Mouse (Mus musculus): ENCODE measurements around the gene Cpsf6. TPM values are rescaled to one million over a fixed set of nuclear protein-coding genes. Genes with fewer than 3 reads are reported as not detected.

Gene Cpsf6
- total RNA-seq, 2 experiments from 2014 or later = 116 to 120 TPM

- Histone ChIP-seq H3K4me3 (no peak overlapping the region), H3K27ac (no peak overlapping the region)
- intact Hi-C loops (cut with DNase I) = no loop called here
- no peak for DNase-seq (ENCODE audit: extremely low spot score in 1 of 2, low spot score in 2 of 2)
- no peak for TF ChIP-seq CTCF (IDR thresholded peaks at IDR 0.05)
Measured at GRCm38 (mm10) chr10:117411716-117412473, 32.1 kb upstream of the Cpsf6 start.

GRCm38 (mm10) chr10:117411131-117411530 lies 31.3 kb upstream of the Cpsf6 start:
- H3K27ac ChIP-seq = no peak overlapping the region
- no peak overlapping the region for H3K4me3 ChIP-seq
- no peak for DNase-seq (ENCODE audit: extremely low spot score in 1 of 2, low spot score in 2 of 2)
- intact Hi-C loops (cut with DNase I) = no loop called here
- TF ChIP-seq CTCF (IDR thresholded peaks at IDR 0.05) = no peak

- Histone ChIP-seq H3K4me3 (no peak overlapping the region), H3K27ac (no peak overlapping the region)
- no peak for TF ChIP-seq CTCF (IDR thresholded peaks at IDR 0.05)
- intact Hi-C loops (cut with DNase I) = no loop called here
- DNase-seq (ENCODE audit: extremely low spot score in 1 of 2, low spot score in 2 of 2) = no peak
Measured at GRCm38 (mm10) chr10:117410481-117411048, 30.8 kb upstream of the Cpsf6 start.

- Histone ChIP-seq H3K4me3 (no peak overlapping the region), H3K27ac (no peak overlapping the region)
- DNase-seq (ENCODE audit: extremely low spot score in 1 of 2, low spot score in 2 of 2) = no peak
- TF ChIP-seq CTCF (IDR thresholded peaks at IDR 0.05) = no peak
- intact Hi-C loops (cut with DNase I) = no loop called here
Measured at GRCm38 (mm10) chr10:117409373-117410354, 29.8 kb upstream of the Cpsf6 start.

GRCm38 (mm10) chr10:117408545-117409372 lies 28.9 kb upstream of the Cpsf6 start:
- intact Hi-C loops (cut with DNase I) = no loop called here
- Histone ChIP-seq H3K4me3 (no peak overlapping the region), H3K27ac (no peak overlapping the region)
- no peak for TF ChIP-seq CTCF (IDR thresholded peaks at IDR 0.05)
- DNase-seq (ENCODE audit: extremely low spot score in 1 of 2, low spot score in 2 of 2) = no peak

GRCm38 (mm10) chr10:117407734-117408288 lies 28.0 kb upstream of the Cpsf6 start:
- no peak for TF ChIP-seq CTCF (IDR thresholded peaks at IDR 0.05)
- Histone ChIP-seq H3K4me3 (no peak overlapping the region), H3K27ac (no peak overlapping the region)
- DNase-seq (ENCODE audit: extremely low spot score in 1 of 2, low spot score in 2 of 2) = no peak
- intact Hi-C loops (cut with DNase I) = no loop called here

GRCm38 (mm10) chr10:117406843-117407733 lies 27.3 kb upstream of the Cpsf6 start:
- H3K4me3 ChIP-seq = no peak overlapping the region
- intact Hi-C loops (cut with DNase I) = no loop called here
- H3K27ac ChIP-seq = no peak overlapping the region
- no peak for TF ChIP-seq CTCF (IDR thresholded peaks at IDR 0.05)
- no peak for DNase-seq (ENCODE audit: extremely low spot score in 1 of 2, low spot score in 2 of 2)

GRCm38 (mm10) chr10:117406283-117406588 lies 26.4 kb upstream of the Cpsf6 start:
- DNase-seq (ENCODE audit: extremely low spot score in 1 of 2, low spot score in 2 of 2) = no peak
- intact Hi-C loops (cut with DNase I) = no loop called here
- TF ChIP-seq CTCF (IDR thresholded peaks at IDR 0.05) = no peak
- Histone ChIP-seq H3K27ac (no peak overlapping the region), H3K4me3 (no peak overlapping the region)

- Histone ChIP-seq H3K4me3 (no peak overlapping the region), H3K27ac (no peak overlapping the region)
- no peak for TF ChIP-seq CTCF (IDR thresholded peaks at IDR 0.05)
- DNase-seq (ENCODE audit: extremely low spot score in 1 of 2, low spot score in 2 of 2) = no peak
- intact Hi-C loops (cut with DNase I) = no loop called here
Measured at GRCm38 (mm10) chr10:117405526-117406282, 25.9 kb upstream of the Cpsf6 start.

- intact Hi-C loops (cut with DNase I) = no loop called here
Measured at GRCm38 (mm10) chr10:117404384-117404783, 24.6 kb upstream of the Cpsf6 start.

More at GRCm38 (mm10) chr10:117404384-117404783, 24.6 kb upstream of the Cpsf6 start:
- Histone ChIP-seq H3K27ac (no peak overlapping the region), H3K4me3 (no peak overlapping the region)
- no peak for TF ChIP-seq CTCF (IDR thresholded peaks at IDR 0.05)
- DNase-seq (ENCODE audit: extremely low spot score in 1 of 2, low spot score in 2 of 2) = no peak

Measured in left cerebral cortex, adult 2 months (tissue).